Comparison of ENCODE assay signal across 8 mouse cellular contexts in genomic region chr15:84613536-84614527, GRCm38 (mm10). TPM values are rescaled to one million over a fixed set of nuclear protein-coding genes. Genes with fewer than 3 reads are reported as not detected.
DNase-seq lines count a peak whose midpoint lies in the region; ATAC-seq and TF ChIP-seq lines count a peak whose summit lies in the region.

No protein-coding gene starts in this region.

- TF ChIP-seq CTCF in Patski (IDR thresholded peaks at IDR 0.05): peak; percentile 98

- no peak overlapping the region for H3K4me2 ChIP-seq in hindbrain, embryonic 13.5 days

- peak overlapping the region; percentile 63 for H3K27ac ChIP-seq in hindbrain, embryonic 13.5 days

- H3K4me3 ChIP-seq in hindbrain, embryonic 13.5 days: no peak overlapping the region

- no peaks in the 10 kb centered on the region for H3K9me3 ChIP-seq in hindbrain, embryonic 13.5 days

- peaks cover 47% of the 10 kb centered on the region for H3K4me1 ChIP-seq in hindbrain, embryonic 13.5 days (replicated peaks)

- no peak for DNase-seq in Patski (ENCODE audit: low read depth, low spot score)
- DNase-seq in cerebellum, postnatal 14 days: peak; percentile 99 to 100
- peak; percentile 94 to 99 for DNase-seq in frontal cortex, postnatal 25 days (ENCODE audit: low spot score in 2 of 2)
- peak; percentile 98 for DNase-seq in layer of hippocampus, postnatal 14 days (ENCODE audit: low spot score in 2 of 2)
- peak; percentile 88 for DNase-seq in lung, postnatal 10 days
- peak; percentile 87 for DNase-seq in ovary, postnatal 36 days (ENCODE audit: low spot score)
- DNase-seq in thymus, postnatal 14 days: peak; percentile 89

- peaks cover 11% of the 10 kb centered on the region for H3K27me3 ChIP-seq in Patski
- peaks cover 49% of the 10 kb centered on the region for H3K27me3 ChIP-seq in hindbrain, embryonic 13.5 days

- WGBS in hindbrain, embryonic 13.5 days: 47% methylated on average over 17 of the region's 17 CpGs

- no peaks in the 10 kb centered on the region for H3K36me3 ChIP-seq in hindbrain, embryonic 13.5 days

- CTCF ChIA-PET in Patski (lab: Charles Lee): interaction anchor here (1.5 to 1.8 kb wide), 4 partner anchors 329 to 402 kb away, joined by 5 to 8 read pairs (median 6); no protein-coding TSS in a partner anchor

- 0 out of 2 replicates have a peak overlapping the region, but pooled peaks have one; percentile 19 for H3K9ac ChIP-seq in hindbrain, embryonic 13.5 days

- POLR2A ChIA-PET in Patski (lab: Charles Lee): interaction anchor here (0.7 kb wide), 1 partner anchor 340 kb away, joined by 3 read pairs; no protein-coding TSS in a partner anchor

- in situ Hi-C loops in Patski (cut with MboI; ENCODE audit: low pct_unique_long_range_greater_than_20kb): loop anchor here (5.0 kb wide), 3 partner anchors 332 to 537 kb away; no protein-coding TSS in a partner anchor

- no peak for ATAC-seq in Patski
- ATAC-seq in hindbrain, embryonic 13.5 days (ENCODE audit: low FRiP score): peak; percentile 60

RNA-seq across cellular contexts. Expression of gene Prr5, which starts 55.6 kb away (rescaled TPM):
- 15.6 TPM for polyA plus RNA-seq in Patski (2021)
- polyA plus RNA-seq in hindbrain, embryonic 13.5 days (2015; fragmentation: Nextera tagmentation; extraction: Ambion mirVana): 18.3 and 19.6 TPM in 2 replicates
- total RNA-seq in layer of hippocampus, postnatal 14 days (2021): 10 to 100 TPM; 19.2 TPM

RNA-seq across cellular contexts. Expression of gene Rtl6, which starts 56.2 kb away (rescaled TPM):
- 0.06 TPM for polyA plus RNA-seq in Patski (2021)
- 51.6 and 54.4 TPM in 2 replicates for polyA plus RNA-seq in hindbrain, embryonic 13.5 days (2015; fragmentation: Nextera tagmentation; extraction: Ambion mirVana)
- total RNA-seq in layer of hippocampus, postnatal 14 days (2021): 10 to 100 TPM; 61.3 to 62.0 TPM

Comparison
In these comparisons a context has a peak if more than half of its experiments do, and no peak if none do; other contexts are left out.
1. RNA of gene Rtl6, which starts 56.2 kb away (polyA plus RNA-seq): 51.6 to 54.4 TPM in hindbrain, embryonic 13.5 days; 0.06 TPM in Patski (single experiment); every median in the first group is over 10 times any median in the second.